ENCODE assay signal across 18 mouse cellular contexts in genomic region chr13:101305063-101305462, GRCm38 (mm10).
DNase-seq lines count a peak whose midpoint lies in the region; ATAC-seq and TF ChIP-seq lines count a peak whose summit lies in the region.
"Had no signal": no experiment of that assay in that cellular context is flagged by ENCODE, and none has a peak within 500 bp of the region (broad histone marks: within the 10 kb centered on the region; RNA-seq: fewer than 3 reads in every experiment).

No protein-coding gene starts in this region.

- no peaks in the 10 kb centered on the region for H3K9me3 ChIP-seq in hindbrain, embryonic 15.5 days
- no peaks in the 10 kb centered on the region for H3K9me3 ChIP-seq in hindbrain, postnatal 0 days (ENCODE audit: low read length)
- H3K9me3 ChIP-seq: embryonic facial prominence, embryonic 10.5 days; forebrain, embryonic 13.5 days; intestine, embryonic 15.5 days had no signal

- no peak for TF ChIP-seq CTCF in gastrocnemius, adult 2 months (IDR thresholded peaks at IDR 0.05)
- no peak for TF ChIP-seq CTCF in hindbrain, postnatal 0 days (IDR thresholded peaks at IDR 0.05; ENCODE audit: low read depth)

- no peak for ATAC-seq in hindbrain, embryonic 15.5 days (ENCODE audit: low FRiP score, low read depth)
- ATAC-seq in hindbrain, postnatal 0 days, result no peak
- ATAC-seq: activated CD4-positive, CD25-positive, alpha-beta regulatory T cell, adult 4 months; forebrain, embryonic 13.5 days; forebrain, postnatal 0 days; intestine, embryonic 15.5 days; Patski had no signal

- H3K27me3 ChIP-seq in hindbrain, embryonic 15.5 days, result no peaks in the 10 kb centered on the region
- H3K27me3 ChIP-seq in hindbrain, postnatal 0 days (ENCODE audit: insufficient read depth, low read length), result no peaks in the 10 kb centered on the region
- H3K27me3 ChIP-seq: forebrain, embryonic 13.5 days; intestine, embryonic 15.5 days; Patski had no signal

- 73% methylated on average over 6 of the region's 6 CpGs for WGBS in hindbrain, embryonic 15.5 days
- WGBS in hindbrain, postnatal 0 days, result 76% methylated on average over 6 of the region's 6 CpGs

- H3K36me3 ChIP-seq in hindbrain, embryonic 15.5 days, result no peaks in the 10 kb centered on the region
- no peaks in the 10 kb centered on the region for H3K36me3 ChIP-seq in hindbrain, postnatal 0 days (ENCODE audit: insufficient read depth, low read length)
- H3K36me3 ChIP-seq: embryonic facial prominence, embryonic 10.5 days; intestine, embryonic 15.5 days had no signal

- no peak overlapping the region for H3K9ac ChIP-seq in hindbrain, embryonic 15.5 days
- no peak overlapping the region for H3K9ac ChIP-seq in hindbrain, postnatal 0 days (replicated peaks; ENCODE audit: low read length)
- H3K9ac ChIP-seq: forebrain, embryonic 13.5 days; forebrain, postnatal 0 days; intestine, embryonic 15.5 days had no signal

- intact Hi-C loops in gastrocnemius, adult 2 months (cut with DNase I), result no loop called here

- no peak overlapping the region for H3K4me2 ChIP-seq in hindbrain, embryonic 15.5 days
- H3K4me2 ChIP-seq in hindbrain, postnatal 0 days (ENCODE audit: low read depth, low read length), result no peak overlapping the region
- H3K4me2 ChIP-seq: forebrain, embryonic 13.5 days; intestine, embryonic 15.5 days had no signal

- no peak overlapping the region for H3K4me3 ChIP-seq in gastrocnemius, adult 2 months
- H3K4me3 ChIP-seq in hindbrain, embryonic 15.5 days, result no peak overlapping the region
- no peak overlapping the region for H3K4me3 ChIP-seq in hindbrain, postnatal 0 days (ENCODE audit: low read length)
- H3K4me3 ChIP-seq: embryonic facial prominence, embryonic 10.5 days; forebrain, embryonic 13.5 days; intestine, embryonic 15.5 days had no signal

- DNase-seq in gastrocnemius, adult 2 months, result no peak
- no peak for DNase-seq in gastrocnemius, postnatal 4 days (ENCODE audit: low spot score in 2 of 2)
- no peak for DNase-seq in hindbrain, postnatal 0 days (ENCODE audit: low spot score)
- peak; percentile 35 for DNase-seq in retina, postnatal 1 day
- DNase-seq in embryo, embryonic 11 days, result no peak
- DNase-seq in layer of hippocampus, postnatal 25 days (ENCODE audit: extremely low spot score in 1 of 2, low spot score in 1 of 2), result no peak
- DNase-seq: adrenal gland, postnatal 14 days; cerebellum, adult 18-20 months; cerebellum, adult 9-11 months; cerebellum, postnatal 36 days; forebrain, postnatal 0 days; heart, postnatal 4 days had no signal

- no peaks in the 10 kb centered on the region for H3K4me1 ChIP-seq in hindbrain, embryonic 15.5 days (replicated peaks)
- H3K4me1 ChIP-seq in hindbrain, postnatal 0 days (ENCODE audit: insufficient read depth, low read length), result no peaks in the 10 kb centered on the region
- H3K4me1 ChIP-seq: intestine, embryonic 15.5 days had no signal

- peak overlapping the region; percentile 1; the same call in 1 of the 2 replicates for H3K27ac ChIP-seq in gastrocnemius, adult 2 months
- H3K27ac ChIP-seq in hindbrain, embryonic 15.5 days (replicated peaks), result peak overlapping the region; percentile 22; the same call in 1 of the 2 replicates
- H3K27ac ChIP-seq in hindbrain, postnatal 0 days, result no peak overlapping the region
- H3K27ac ChIP-seq: embryonic facial prominence, embryonic 10.5 days; forebrain, embryonic 13.5 days; intestine, embryonic 15.5 days had no signal
